Mouse (Mus musculus) brain, embryonic 14.5 days (tissue): ENCODE results near the gene Fancc.

ENCODE experiments used
- CTCF ChIP-seq: fragments of 200-500 bp; IDR thresholded peaks from 2 replicates; pipeline ENCODE4 v1.5.1; 2012; ENCODE audit warnings: inconsistent platforms, mild to moderate bottlenecking, moderate library complexity, borderline replicate concordance; ENCODE audit not compliant: insufficient read depth, insufficient read length; ENCODE audit errors: extremely low read depth
- POLR2A ChIP-seq: fragments of 200-500 bp; IDR thresholded peaks from 2 replicates; pipeline ENCODE4 v1.6.1; 2012; ENCODE audit warnings: mild to moderate bottlenecking, inconsistent platforms, borderline replicate concordance; ENCODE audit not compliant: poor library complexity, insufficient read depth, insufficient read length, severe bottlenecking; ENCODE audit errors: extremely low read depth

DNA sequence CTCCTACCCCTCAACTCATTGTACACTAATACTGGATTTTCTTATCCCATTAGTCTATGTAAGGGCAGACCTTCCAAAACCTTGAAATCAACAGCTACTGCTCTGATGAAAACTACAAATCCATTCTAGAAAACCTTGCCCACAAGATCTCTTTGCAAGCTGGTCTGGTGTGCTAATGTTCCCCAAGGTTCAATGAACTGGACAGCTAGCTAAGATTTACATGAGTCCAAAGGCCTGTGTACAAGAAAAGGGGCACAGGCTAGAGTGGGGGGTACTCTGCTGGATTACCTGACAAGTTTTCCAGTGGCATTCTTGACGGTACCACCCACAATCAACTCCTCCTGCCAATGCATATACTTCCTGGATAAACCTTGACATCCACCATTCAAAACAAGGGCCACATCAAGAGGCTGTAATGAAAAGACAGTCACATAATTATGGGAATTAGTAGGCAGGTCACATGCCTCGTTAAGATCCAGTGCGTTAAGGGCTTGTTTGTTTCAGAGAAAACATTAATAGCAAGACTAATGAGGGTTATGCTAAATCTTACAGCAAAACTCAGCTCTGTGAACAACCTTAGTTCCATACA is 45.8 kb upstream of the Fancc start:
- TF ChIP-seq POLR2A: no peak
- no peak for TF ChIP-seq CTCF
